In genomic region chr4:46598111-46598510, GRCm38 (mm10) we compare ENCODE assay signal across 10 mouse cellular contexts. TPM values are rescaled to one million over a fixed set of nuclear protein-coding genes. Genes with fewer than 3 reads are reported as not detected.
DNase-seq lines count a peak whose midpoint lies in the region; ATAC-seq and TF ChIP-seq lines count a peak whose summit lies in the region.
"Had no signal": no experiment of that assay in that cellular context is flagged by ENCODE, and none has a peak within 500 bp of the region (broad histone marks: within the 10 kb centered on the region; RNA-seq: fewer than 3 reads in every experiment).

No protein-coding gene starts in this region.

- no peaks in the 10 kb centered on the region for H3K9me3 ChIP-seq in kidney, embryonic 14.5 days (ENCODE audit: control insufficient read depth, low read length)
- H3K9me3 ChIP-seq in intestine, postnatal 0 days (ENCODE audit: control insufficient read depth): no peaks in the 10 kb centered on the region
- H3K9me3 ChIP-seq in stomach, embryonic 14.5 days (ENCODE audit: control insufficient read depth, low read depth, low read length): no peaks in the 10 kb centered on the region

- no peak overlapping the region for H3K4me3 ChIP-seq in kidney, embryonic 14.5 days (ENCODE audit: low read length)
- H3K4me3 ChIP-seq in intestine, postnatal 0 days (ENCODE audit: low read depth, low read length): peak overlapping the region; percentile 11; the same call in 1 of the 2 replicates
- H3K4me3 ChIP-seq in stomach, embryonic 14.5 days (ENCODE audit: low read depth, low read length): no peak overlapping the region
- H3K4me3 ChIP-seq: erythroblast, embryonic 14.5 days had no signal

- H3K27ac ChIP-seq in kidney, embryonic 14.5 days (ENCODE audit: low read depth, low read length): peak overlapping the region; percentile 26; the same call in 1 of the 2 replicates
- peak overlapping the region; percentile 93 for H3K27ac ChIP-seq in intestine, postnatal 0 days (ENCODE audit: low read depth, low read length)
- H3K27ac ChIP-seq in stomach, embryonic 14.5 days (ENCODE audit: low read length): peak overlapping the region; percentile 76

- no peaks in the 10 kb centered on the region for H3K36me3 ChIP-seq in kidney, embryonic 14.5 days (ENCODE audit: control insufficient read depth, insufficient read depth, low read length)
- no peaks in the 10 kb centered on the region; the same call in 1 of the 2 replicates for H3K36me3 ChIP-seq in intestine, postnatal 0 days (ENCODE audit: control insufficient read depth, insufficient read depth)
- no peaks in the 10 kb centered on the region for H3K36me3 ChIP-seq in stomach, embryonic 14.5 days (ENCODE audit: control insufficient read depth, insufficient read depth, low read length)

- no peak for ATAC-seq in kidney, embryonic 14.5 days (ENCODE audit: low FRiP score, low TSS enrichment)
- ATAC-seq in intestine, postnatal 0 days: no peak
- ATAC-seq in stomach, embryonic 14.5 days (ENCODE audit: insufficient number of reproducible peaks, insufficient read depth, low FRiP score, low read depth): no peak

- no peak for TF ChIP-seq CTCF in intestine, postnatal 0 days (IDR thresholded peaks at IDR 0.05; ENCODE audit: low read depth)

- H3K27me3 ChIP-seq in kidney, embryonic 14.5 days (ENCODE audit: control insufficient read depth, insufficient read depth, low read length): peaks cover 22% of the 10 kb centered on the region
- no peaks in the 10 kb centered on the region for H3K27me3 ChIP-seq in intestine, postnatal 0 days (replicated peaks; ENCODE audit: control insufficient read depth, insufficient read depth, low read length)
- peaks cover 9% of the 10 kb centered on the region for H3K27me3 ChIP-seq in stomach, embryonic 14.5 days (ENCODE audit: control insufficient read depth, insufficient read depth, low read length)

- no peak overlapping the region for H3K4me2 ChIP-seq in kidney, embryonic 14.5 days (replicated peaks; ENCODE audit: low read depth, low read length)
- H3K4me2 ChIP-seq in intestine, postnatal 0 days (replicated peaks; ENCODE audit: low read depth): peak overlapping the region; percentile 59
- peak overlapping the region; percentile 14 for H3K4me2 ChIP-seq in stomach, embryonic 14.5 days (replicated peaks; ENCODE audit: low read depth, low read length)

- no peaks in the 10 kb centered on the region for H3K4me1 ChIP-seq in kidney, embryonic 14.5 days (ENCODE audit: control insufficient read depth, insufficient read depth, low read length)
- 0 out of 2 replicates have a peak, but pooled peaks cover 3% of the 10 kb centered on the region for H3K4me1 ChIP-seq in intestine, postnatal 0 days (replicated peaks; ENCODE audit: control insufficient read depth, insufficient read depth, low read length)
- H3K4me1 ChIP-seq in stomach, embryonic 14.5 days (ENCODE audit: control insufficient read depth, insufficient read depth, low read length): no peaks in the 10 kb centered on the region

- H3K9ac ChIP-seq in kidney, embryonic 14.5 days (ENCODE audit: low read depth, low read length): no peak overlapping the region; the same call in 1 of the 2 replicates
- H3K9ac ChIP-seq in intestine, postnatal 0 days (ENCODE audit: low read depth, low read length): peak overlapping the region; percentile 52
- no peak overlapping the region for H3K9ac ChIP-seq in stomach, embryonic 14.5 days (replicated peaks; ENCODE audit: low read depth, low read length)

- DNase-seq in kidney, adult 11 months: no peak
- peak; percentile 1 for DNase-seq in right cerebral cortex, postnatal 4 days
- no peak for DNase-seq in right cerebral cortex, adult 18-20 months
- DNase-seq in retina, postnatal 1 day: no peak
- DNase-seq: heart, postnatal 14 days; lung, postnatal 36 days had no signal

- 72% methylated on average over 10 of the region's 10 CpGs for WGBS in kidney, embryonic 14.5 days
- 21% methylated on average over 10 of the region's 10 CpGs for WGBS in intestine, postnatal 0 days
- WGBS in stomach, embryonic 14.5 days: 46% methylated on average over 10 of the region's 10 CpGs

RNA-seq across cellular contexts. Expression of gene Coro2a, which starts 3.9 kb away (rescaled TPM):
- 3.2 and 6.8 TPM in 2 replicates for polyA plus RNA-seq in kidney, embryonic 14.5 days (2014; fragmentation: Nextera tagmentation; extraction: Ambion mirVana)
- polyA plus RNA-seq in intestine, postnatal 0 days (2015; fragmentation: Nextera tagmentation; extraction: Ambion mirVana): 53.0 and 59.7 TPM in 2 replicates
- polyA plus RNA-seq in stomach, embryonic 14.5 days (2014; fragmentation: Nextera tagmentation; extraction: Ambion mirVana): 10.8 and 11.7 TPM in 2 replicates

RNA-seq across cellular contexts. Expression of gene Tbc1d2, which starts 51.9 kb away (rescaled TPM):
- 2.1 and 2.6 TPM in 2 replicates for polyA plus RNA-seq in kidney, embryonic 14.5 days (2014; fragmentation: Nextera tagmentation; extraction: Ambion mirVana)
- polyA plus RNA-seq in intestine, postnatal 0 days (2015; fragmentation: Nextera tagmentation; extraction: Ambion mirVana): 5.1 and 5.2 TPM in 2 replicates
- polyA plus RNA-seq in stomach, embryonic 14.5 days (2014; fragmentation: Nextera tagmentation; extraction: Ambion mirVana): 2.2 and 2.3 TPM in 2 replicates

Comparison
In these comparisons a context has a peak if more than half of its experiments do, and no peak if none do; other contexts are left out.
1. H3K27ac ChIP-seq: peak in every context shown above with its lines; median percentile 93 in intestine, postnatal 0 days; 76 in stomach, embryonic 14.5 days; 26 in kidney, embryonic 14.5 days.